Mouse (Mus musculus): ENCODE data around the gene Zfp39. TPM values are rescaled to one million over a fixed set of nuclear protein-coding genes. Genes with fewer than 3 reads are reported as not detected.

The Zfp39 gene
- total and polyA plus RNA-seq, 3 experiments, result 5.7 to 6.8 (median 6.7) TPM

GRCm38 (mm10) chr11:58926651-58927050 is 22.6 kb upstream of the Zfp39 start:
- H3K27me3 ChIP-seq (replicated peaks), result peaks cover 18% of the 10 kb centered on the region
- H3K4me1 ChIP-seq (ENCODE audit: control insufficient read depth in 1 of 2, insufficient read depth in 2 of 2), result peaks cover 3 to 16% of the 10 kb centered on the region in 2 experiments; a peak in 3 of 4 replicates
- H3K36me3 ChIP-seq (replicated peaks in 1 of 2; ENCODE audit: control insufficient read depth in 1 of 2, insufficient read depth in 1 of 2, low read length in 1 of 2), result peaks cover 9 to 14% of the 10 kb centered on the region in 2 experiments
- TF ChIP-seq CHD1 (IDR thresholded peaks at IDR 0.05; ENCODE audit: low read depth, low read length) (no peak), MAFK (IDR thresholded peaks at IDR 0.05; ENCODE audit: insufficient replicate concordance, low read length) (no peak), ETS1 (conservative IDR thresholded peaks at IDR 0.05; ENCODE audit: low read depth, low read length) (no peak), ELF1 (IDR thresholded peaks at IDR 0.05; ENCODE audit: low read depth, low read length) (no peak), NELFE (IDR thresholded peaks at IDR 0.05; ENCODE audit: low read depth, low read length) (no peak), ZNF384 (IDR thresholded peaks at IDR 0.05; ENCODE audit: low read depth, low read length) (no peak), TCF12 (IDR thresholded peaks at IDR 0.05; ENCODE audit: low read depth, low read length) (no peak), NRF1 (IDR thresholded peaks at IDR 0.05; ENCODE audit: low read depth, low read length) (no peak), ZMIZ1 (IDR thresholded peaks at IDR 0.05; ENCODE audit: low read depth, low read length) (no peak), MYC (IDR thresholded peaks at IDR 0.05; ENCODE audit: low read depth, low read length) (no peak)
- in situ Hi-C loops (cut with MboI; ENCODE audit: low pct_ligation_motif_present, low pct_unique_long_range_greater_than_20kb, low sequenced_read_pairs) (no loop called here), dilution Hi-C loops (cut with MboI; ENCODE audit: extremely low pct_ligation_motif_present, extremely low pct_unique_long_range_greater_than_20kb, low sequenced_read_pairs) (no loop called here)
- DNase-seq (ENCODE audit: extremely low read depth), result no peak
- no peak overlapping the region for H3K4me3 ChIP-seq (replicated peaks in 1 of 3; ENCODE audit: low read depth in 2 of 3, low read length in 2 of 3, poor library complexity in 1 of 3)
- H3K9me3 ChIP-seq (replicated peaks; ENCODE audit: low read length), result no peaks in the 10 kb centered on the region
- no peak overlapping the region for H3K4me2 ChIP-seq (ENCODE audit: insufficient read depth, low read depth, poor library complexity, severe bottlenecking)
- no peaks in the 10 kb centered on the region for H3K79me2 ChIP-seq (replicated peaks; ENCODE audit: control insufficient read depth, extremely low read depth, insufficient read depth, poor library complexity, severe bottlenecking)
- no peak overlapping the region for H3K9ac ChIP-seq (ENCODE audit: insufficient read depth, low read depth)
- no peak overlapping the region for H3K27ac ChIP-seq (ENCODE audit: insufficient read depth, low read depth)

GRCm38 (mm10) chr11:58922420-58922819 is 18.4 kb upstream of the Zfp39 start:
- H3K4me1 ChIP-seq (ENCODE audit: control insufficient read depth in 1 of 2, insufficient read depth in 2 of 2), result peaks cover 6 to 17% of the 10 kb centered on the region in 2 experiments
- peak in 1 of 2 experiments; percentile 73; a peak in 2 of 4 replicates for TF ChIP-seq CTCF (conservative IDR thresholded peaks at IDR 0.05 in 1 of 2, IDR thresholded peaks at IDR 0.05 in 1 of 2; ENCODE audit: low read depth in 2 of 2, low read length in 2 of 2)
- no peak for TF ChIP-seq USF1 (IDR thresholded peaks at IDR 0.05; ENCODE audit: low read depth, low read length)
- peak; percentile 13; the same call in 1 of the 2 replicates for TF ChIP-seq MEF2A (IDR thresholded peaks at IDR 0.05; ENCODE audit: borderline replicate concordance, low read depth, low read length)
- TF ChIP-seq IRF4 (IDR thresholded peaks at IDR 0.05; ENCODE audit: low read depth, low read length), result peak; percentile 55; the same call in 1 of the 2 replicates
- peak; percentile 77 for TF ChIP-seq RAD21 (IDR thresholded peaks at IDR 0.05; ENCODE audit: low read depth, low read length)
- no peak for TF ChIP-seq ETS1 (conservative IDR thresholded peaks at IDR 0.05; ENCODE audit: low read depth, low read length)
- peak; percentile 47; the same call in 1 of the 2 replicates for TF ChIP-seq SMC3 (IDR thresholded peaks at IDR 0.05; ENCODE audit: low read depth, low read length)
- TF ChIP-seq POLR2A (IDR thresholded peaks at IDR 0.05; ENCODE audit: low read depth, low read length), result no peak
- no peak for TF ChIP-seq MXI1 (IDR thresholded peaks at IDR 0.05; ENCODE audit: low read depth, low read length)
- TF ChIP-seq ELF1 (IDR thresholded peaks at IDR 0.05; ENCODE audit: low read depth, low read length), result 0 out of 2 replicates have a peak, but pooled peaks have one; percentile 2
- in situ Hi-C loops (cut with MboI; ENCODE audit: low pct_ligation_motif_present, low pct_unique_long_range_greater_than_20kb, low sequenced_read_pairs), result loop anchor here (5.0 kb wide), 1 partner anchor 35 kb away; no protein-coding TSS in a partner anchor
- H3K9ac ChIP-seq (ENCODE audit: insufficient read depth, low read depth), result no peak overlapping the region
- H3K36me3 ChIP-seq (replicated peaks in 1 of 2; ENCODE audit: control insufficient read depth in 1 of 2, insufficient read depth in 1 of 2, low read length in 1 of 2), result no peaks in the 10 kb centered on the region
- DNase-seq (ENCODE audit: extremely low read depth), result peak; percentile 58
- no peaks in the 10 kb centered on the region for H3K79me2 ChIP-seq (replicated peaks; ENCODE audit: control insufficient read depth, extremely low read depth, insufficient read depth, poor library complexity, severe bottlenecking)
- H3K9me3 ChIP-seq (replicated peaks; ENCODE audit: low read length), result no peaks in the 10 kb centered on the region
- no peak overlapping the region for H3K4me3 ChIP-seq (replicated peaks in 1 of 3; ENCODE audit: low read depth in 2 of 3, low read length in 2 of 3, poor library complexity in 1 of 3)
- no peak overlapping the region for H3K27ac ChIP-seq (ENCODE audit: insufficient read depth, low read depth)
- H3K27me3 ChIP-seq (replicated peaks), result peaks cover 49% of the 10 kb centered on the region
- dilution Hi-C loops (cut with MboI; ENCODE audit: extremely low pct_ligation_motif_present, extremely low pct_unique_long_range_greater_than_20kb, low sequenced_read_pairs), result no loop called here
- H3K4me2 ChIP-seq (ENCODE audit: insufficient read depth, low read depth, poor library complexity, severe bottlenecking), result peak overlapping the region; percentile 25; the same call in 1 of the 2 replicates

Data from CH12.LX (cell line).